Mouse (Mus musculus) thymus, adult 2 months (tissue): ENCODE measurements around the gene Disp1.

Experiments
- CTCF ChIP-seq: fragments of 200-500 bp; IDR thresholded peaks from 2 replicates; pipeline ENCODE4 v1.5.1; 2012; ENCODE audit warnings: mild to moderate bottlenecking, control low read depth, low read length, moderate library complexity, borderline replicate concordance; ENCODE audit not compliant: control insufficient read depth, poor library complexity, insufficient read depth; ENCODE audit errors: extremely low read depth
- POLR2A ChIP-seq: fragments of 200-500 bp; IDR thresholded peaks from 2 replicates; pipeline ENCODE4 v1.6.1; 2012; ENCODE audit warnings: mild to moderate bottlenecking, low read length, control low read depth, moderate library complexity; ENCODE audit not compliant: control insufficient read depth, poor library complexity, insufficient read depth; ENCODE audit errors: extremely low read depth

GRCm38 (mm10) chr1:183127246-183127645, 94.1 kb downstream of the Disp1 start:
- TF ChIP-seq CTCF (no peak), POLR2A (no peak)
